Mouse (Mus musculus): ENCODE data around the gene Vamp9. TPM values are rescaled to one million over a fixed set of nuclear protein-coding genes. Genes with fewer than 3 reads are reported as not detected.

Gene Vamp9
- polyA plus RNA-seq, 1 experiment from 2014 or later: 0.62 TPM

- ATAC-seq: no peak
- Histone ChIP-seq H3K27me3 (no peaks in the 10 kb centered on the region), H3K9ac (no peak overlapping the region), H3K4me1 (no peaks in the 10 kb centered on the region), H3K27ac (no peak overlapping the region), H3K36me3 (ENCODE audit: poor library complexity, severe bottlenecking) (no peaks in the 10 kb centered on the region), H3K4me3 (no peak overlapping the region), H3K9me3 (replicated peaks) (no peaks in the 10 kb centered on the region; the same call in 1 of the 2 replicates), H3K4me2 (no peak overlapping the region)
- 94% methylated on average over 3 of the region's 3 CpGs for WGBS
Observed at GRCm38 (mm10) chr5:99994680-99995079, 88.6 kb downstream of the Vamp9 start.

GRCm38 (mm10) chr5:100000048-100000447 is 94.0 kb downstream of the Vamp9 start:
- Histone ChIP-seq H3K9ac (no peak overlapping the region), H3K27ac (no peak overlapping the region), H3K4me2 (no peak overlapping the region), H3K4me3 (no peak overlapping the region), H3K36me3 (ENCODE audit: poor library complexity, severe bottlenecking) (no peaks in the 10 kb centered on the region), H3K27me3 (no peaks in the 10 kb centered on the region), H3K4me1 (no peaks in the 10 kb centered on the region), H3K9me3 (replicated peaks) (no peaks in the 10 kb centered on the region; the same call in 1 of the 2 replicates)
- ATAC-seq: no peak
- 83% methylated on average over 7 of the region's 7 CpGs for WGBS

DNA sequence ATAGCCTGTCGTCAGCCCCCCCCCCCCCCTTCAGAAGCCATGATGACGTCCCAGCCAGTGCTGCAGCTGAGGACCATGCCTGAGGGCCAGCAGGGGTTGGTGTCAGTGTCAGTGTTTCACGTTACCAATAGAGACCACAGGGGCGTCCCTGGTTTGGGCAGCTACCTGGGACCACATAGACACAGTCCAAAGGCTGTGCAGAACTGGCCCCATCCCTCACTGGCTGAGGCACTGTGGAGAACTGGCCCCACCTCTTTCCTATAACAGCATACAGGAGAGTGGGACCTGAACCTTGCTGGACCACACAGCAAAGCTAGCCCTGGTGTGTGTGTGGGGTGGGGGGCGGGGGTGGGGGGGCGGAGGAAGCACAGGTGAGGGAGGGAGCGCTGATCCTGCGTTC is 94.4 kb downstream of the Vamp9 start:
- H3K4me2 ChIP-seq: no peak overlapping the region
- 37% methylated on average over 6 of the region's 8 CpGs for whole genome bisulfite sequencing
- no peak for ATAC-seq
- no peaks in the 10 kb centered on the region for H3K27me3 ChIP-seq
- H3K4me3 ChIP-seq: no peak overlapping the region
- no peaks in the 10 kb centered on the region for H3K4me1 ChIP-seq
- H3K9ac ChIP-seq: no peak overlapping the region
- no peaks in the 10 kb centered on the region; the same call in 1 of the 2 replicates for H3K9me3 ChIP-seq (replicated peaks)
- H3K36me3 ChIP-seq (ENCODE audit: poor library complexity, severe bottlenecking): no peaks in the 10 kb centered on the region
- no peak overlapping the region for H3K27ac ChIP-seq

Other genes with a start within 250 kb of the Vamp9 start
- 62.1 and 81.3 TPM in 2 replicates for gene Rasgef1b, start 177.2 kb upstream of the Vamp9 start, polyA plus RNA-seq (2015; fragmentation: Nextera tagmentation; extraction: Ambion mirVana)
- gene Hnrnpd, start 72.7 kb downstream of the Vamp9 start, polyA plus RNA-seq (2015; fragmentation: Nextera tagmentation; extraction: Ambion mirVana): 119 and 189 TPM in 2 replicates
- 3.1 and 3.4 TPM in 2 replicates for gene 4930524J08Rik, start 72.8 kb downstream of the Vamp9 start, polyA plus RNA-seq (2015; fragmentation: Nextera tagmentation; extraction: Ambion mirVana)
- gene Hnrnpdl, start 133.4 kb downstream of the Vamp9 start, polyA plus RNA-seq (2015; fragmentation: Nextera tagmentation; extraction: Ambion mirVana): 260 and 282 TPM in 2 replicates
- gene Enoph1, start 133.7 kb downstream of the Vamp9 start, polyA plus RNA-seq (2015; fragmentation: Nextera tagmentation; extraction: Ambion mirVana): 47.8 and 49.2 TPM in 2 replicates

All from forebrain, embryonic 13.5 days (tissue).